ENCODE assay signal across 9 mouse cellular contexts in the genomic region with DNA sequence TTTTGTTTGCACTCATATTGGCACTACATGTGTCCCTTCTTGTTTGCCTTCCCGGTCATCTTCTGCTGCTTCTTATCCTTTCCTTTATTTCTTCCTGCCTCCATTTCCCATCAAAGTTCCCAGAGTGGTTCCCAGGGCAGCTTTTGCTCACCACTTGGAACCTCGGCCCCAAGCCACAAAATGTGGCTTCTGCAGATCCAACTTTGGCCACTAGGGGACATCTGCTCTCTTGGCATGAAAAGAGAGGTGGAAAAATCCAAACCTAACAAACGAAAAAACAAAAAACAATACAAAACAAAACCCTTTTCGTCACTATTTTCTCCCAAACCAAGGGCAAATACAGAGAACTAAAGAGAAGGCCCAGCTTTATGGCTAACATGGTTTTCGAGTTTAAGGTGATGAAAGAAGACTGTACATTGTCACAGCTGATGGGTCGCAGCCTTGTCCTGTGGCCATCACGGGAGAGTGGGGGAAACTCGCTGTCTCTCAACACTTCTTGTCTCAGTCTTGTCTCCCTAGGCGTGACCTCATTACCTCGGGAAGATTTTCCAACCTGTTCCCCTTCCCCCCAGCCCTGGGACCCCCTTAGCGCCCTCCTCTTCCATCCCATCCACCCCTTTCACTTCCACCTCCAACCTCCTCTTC. TPM values are rescaled to one million over a fixed set of nuclear protein-coding genes. Genes with fewer than 3 reads are reported as not detected.
DNase-seq lines count a peak whose midpoint lies in the region; ATAC-seq and TF ChIP-seq lines count a peak whose summit lies in the region.
"Had no signal": no experiment of that assay in that cellular context is flagged by ENCODE, and none has a peak within 500 bp of the region (broad histone marks: within the 10 kb centered on the region; RNA-seq: fewer than 3 reads in every experiment).

No protein-coding gene starts in this region.

- H3K27me3 ChIP-seq in intestine, embryonic 14.5 days (replicated peaks; ENCODE audit: control insufficient read depth, insufficient read depth, low read length), result no peaks in the 10 kb centered on the region
- no peaks in the 10 kb centered on the region for H3K27me3 ChIP-seq in intestine, embryonic 16.5 days (replicated peaks; ENCODE audit: control insufficient read depth, insufficient read depth, low read length)
- H3K27me3 ChIP-seq in hindbrain, embryonic 14.5 days (ENCODE audit: control insufficient read depth, insufficient read depth, low read length), result no peaks in the 10 kb centered on the region
- H3K27me3 ChIP-seq in liver, postnatal 0 days (ENCODE audit: insufficient read depth, low read length), result no peaks in the 10 kb centered on the region

- no peak overlapping the region for H3K4me2 ChIP-seq in intestine, embryonic 14.5 days (ENCODE audit: low read length)
- H3K4me2 ChIP-seq in intestine, embryonic 16.5 days (ENCODE audit: low read depth, low read length), result no peak overlapping the region
- H3K4me2 ChIP-seq in hindbrain, embryonic 14.5 days (replicated peaks), result no peak overlapping the region
- no peak overlapping the region; the same call in 1 of the 2 replicates for H3K4me2 ChIP-seq in liver, postnatal 0 days (ENCODE audit: low read depth, low read length)

- TF ChIP-seq CTCF in liver, postnatal 0 days (IDR thresholded peaks at IDR 0.05; ENCODE audit: low read depth), result peak; percentile 85

- H3K27ac ChIP-seq in intestine, embryonic 14.5 days (ENCODE audit: low read depth), result no peak overlapping the region
- no peak overlapping the region for H3K27ac ChIP-seq in intestine, embryonic 16.5 days (ENCODE audit: low read length)
- H3K27ac ChIP-seq in ES-E14 (ENCODE audit: insufficient read depth, low read depth, low read length, poor library complexity, severe bottlenecking), result no peak overlapping the region
- no peak overlapping the region for H3K27ac ChIP-seq in hindbrain, embryonic 14.5 days
- H3K27ac ChIP-seq in liver, postnatal 0 days (ENCODE audit: low read depth), result no peak overlapping the region
- H3K27ac ChIP-seq: macrophage had no signal

- no peak for ATAC-seq in intestine, embryonic 14.5 days (replicated peaks; ENCODE audit: low FRiP score, low TSS enrichment, low read depth)
- no peak for ATAC-seq in intestine, embryonic 16.5 days
- ATAC-seq in frontal cortex, adult (ENCODE audit: low TSS enrichment), result peak; percentile 50; the same call in 1 of the 2 replicates
- ATAC-seq in hindbrain, embryonic 14.5 days (ENCODE audit: low FRiP score), result no peak
- no peak for ATAC-seq in liver, postnatal 0 days

- H3K9ac ChIP-seq in intestine, embryonic 14.5 days (ENCODE audit: low read length), result no peak overlapping the region
- no peak overlapping the region for H3K9ac ChIP-seq in intestine, embryonic 16.5 days (ENCODE audit: low read depth, low read length)
- no peak overlapping the region for H3K9ac ChIP-seq in ES-E14 (ENCODE audit: insufficient read depth, low read depth, low read length, poor library complexity, severe bottlenecking)
- no peak overlapping the region for H3K9ac ChIP-seq in hindbrain, embryonic 14.5 days
- no peak overlapping the region for H3K9ac ChIP-seq in liver, postnatal 0 days (replicated peaks)

- 57% methylated on average over 11 of the region's 11 CpGs for WGBS in intestine, embryonic 14.5 days
- WGBS in intestine, embryonic 16.5 days, result 46% methylated on average over 11 of the region's 11 CpGs
- WGBS in hindbrain, embryonic 14.5 days, result 52% methylated on average over 11 of the region's 11 CpGs
- WGBS in liver, postnatal 0 days (ENCODE audit: insufficient replicate concordance), result 42% methylated on average over 11 of the region's 11 CpGs

- no peaks in the 10 kb centered on the region for H3K36me3 ChIP-seq in intestine, embryonic 14.5 days (ENCODE audit: control insufficient read depth, insufficient read depth, low read length)
- H3K36me3 ChIP-seq in intestine, embryonic 16.5 days (ENCODE audit: control insufficient read depth, insufficient read depth, low read length), result no peaks in the 10 kb centered on the region
- no peaks in the 10 kb centered on the region for H3K36me3 ChIP-seq in ES-E14 (ENCODE audit: control insufficient read depth, insufficient read depth, low read length, poor library complexity, severe bottlenecking)
- H3K36me3 ChIP-seq in hindbrain, embryonic 14.5 days (replicated peaks; ENCODE audit: control insufficient read depth, insufficient read depth), result no peaks in the 10 kb centered on the region
- no peaks in the 10 kb centered on the region for H3K36me3 ChIP-seq in liver, postnatal 0 days (replicated peaks; ENCODE audit: insufficient read depth, low read length)

- H3K4me1 ChIP-seq in intestine, embryonic 14.5 days (replicated peaks; ENCODE audit: control insufficient read depth, insufficient read depth, low read length), result no peaks in the 10 kb centered on the region
- H3K4me1 ChIP-seq in intestine, embryonic 16.5 days (ENCODE audit: control insufficient read depth, insufficient read depth, low read length), result no peaks in the 10 kb centered on the region
- H3K4me1 ChIP-seq in ES-E14 (ENCODE audit: control insufficient read depth in 2 of 2, insufficient read depth in 2 of 2, low read length in 2 of 2, poor library complexity in 1 of 2), result no peaks in the 10 kb centered on the region
- H3K4me1 ChIP-seq in hindbrain, embryonic 14.5 days (replicated peaks; ENCODE audit: control insufficient read depth, insufficient read depth, low read length), result no peaks in the 10 kb centered on the region
- no peaks in the 10 kb centered on the region for H3K4me1 ChIP-seq in liver, postnatal 0 days (ENCODE audit: insufficient read depth)

- peak; percentile 82 for DNase-seq in intestine, embryonic 14.5 days (ENCODE audit: low spot score)
- peak; percentile 60 for DNase-seq in ES-E14 (ENCODE audit: low read depth, low spot score)
- DNase-seq in cerebellum, adult 9-10 months, result peak; percentile 32
- DNase-seq in hindbrain, embryonic 14.5 days (ENCODE audit: low spot score), result peak; percentile 71
- DNase-seq in liver, postnatal 0 days, result peak; percentile 67
- peak; percentile 54 for DNase-seq in right cerebral cortex, postnatal 4 days

- H3K9me3 ChIP-seq in intestine, embryonic 14.5 days (ENCODE audit: control insufficient read depth, low read length), result no peaks in the 10 kb centered on the region
- no peaks in the 10 kb centered on the region for H3K9me3 ChIP-seq in intestine, embryonic 16.5 days (ENCODE audit: control insufficient read depth, low read length)
- no peaks in the 10 kb centered on the region for H3K9me3 ChIP-seq in ES-E14 (ENCODE audit: control insufficient read depth, insufficient read depth, low read depth, low read length)
- H3K9me3 ChIP-seq in hindbrain, embryonic 14.5 days (ENCODE audit: control insufficient read depth, low read length), result no peaks in the 10 kb centered on the region
- H3K9me3 ChIP-seq in liver, postnatal 0 days (ENCODE audit: low read length), result no peaks in the 10 kb centered on the region

- TF ChIP-seq EP300 in liver, postnatal 0 days (IDR thresholded peaks at IDR 0.05; ENCODE audit: low read depth), result no peak

- H3K4me3 ChIP-seq in intestine, embryonic 14.5 days (ENCODE audit: low read depth, low read length), result no peak overlapping the region
- no peak overlapping the region for H3K4me3 ChIP-seq in intestine, embryonic 16.5 days (ENCODE audit: low read length)
- H3K4me3 ChIP-seq in ES-E14 (ENCODE audit: insufficient read depth in 1 of 2, low read depth in 1 of 2, low read length in 2 of 2, poor library complexity in 1 of 2, severe bottlenecking in 1 of 2), result peak overlapping the region in 1 of 2 experiments; percentile 51; a peak in 2 of 4 replicates
- no peak overlapping the region for H3K4me3 ChIP-seq in hindbrain, embryonic 14.5 days (replicated peaks; ENCODE audit: low read length)
- H3K4me3 ChIP-seq in liver, postnatal 0 days (ENCODE audit: low read depth, low read length), result no peak overlapping the region

- in situ Hi-C loops in ES-E14 (cut with MboI; ENCODE audit: low sequenced_read_pairs in 2 of 2, unreplicated experiment in 2 of 2), result no loop called here

TF ChIP-seq in ES-E14, 5 proteins besides CTCF, POLR2A, EP300 and RAD21:
- no peak for TF ChIP-seq HCFC1 (IDR thresholded peaks at IDR 0.05; ENCODE audit: borderline replicate concordance, insufficient read depth, low read length)
- no peak for TF ChIP-seq CHD2 (IDR thresholded peaks at IDR 0.05; ENCODE audit: low read depth, low read length)
- TF ChIP-seq ZC3H11A (IDR thresholded peaks at IDR 0.05; ENCODE audit: borderline replicate concordance, low read depth, low read length), result no peak
- no peak for TF ChIP-seq MAFK (IDR thresholded peaks at IDR 0.05; ENCODE audit: insufficient read depth, low read depth, low read length)
- no peak for TF ChIP-seq ZNF384 (IDR thresholded peaks at IDR 0.05; ENCODE audit: low read depth, low read length)
TF ChIP-seq in ES-E14: peak in this region for 0.

RNA-seq across cellular contexts. Expression of a gene that starts 15.4 kb away (rescaled TPM):
- polyA plus RNA-seq in intestine, embryonic 14.5 days (2014; fragmentation: Nextera tagmentation; extraction: Ambion mirVana), result 83.5 and 89.0 TPM in 2 replicates
- polyA plus RNA-seq in intestine, embryonic 16.5 days (2015; fragmentation: Nextera tagmentation; extraction: Ambion mirVana), result 77.9 and 83.9 TPM in 2 replicates
- total RNA-seq in ES-E14 (2012; rRNA removed), result 27.4 and 40.2 TPM in 2 replicates
- 136 and 138 TPM in 2 replicates for polyA plus RNA-seq in hindbrain, embryonic 14.5 days (2014; fragmentation: Nextera tagmentation; extraction: Ambion mirVana)
- 41.3 and 41.4 TPM in 2 replicates for polyA plus RNA-seq in liver, postnatal 0 days (2015; fragmentation: Nextera tagmentation; extraction: Ambion mirVana)

RNA-seq across cellular contexts. Expression of a gene that starts 43.4 kb away (rescaled TPM):
- polyA plus RNA-seq in intestine, embryonic 14.5 days (2014; fragmentation: Nextera tagmentation; extraction: Ambion mirVana), result 1.6 and 2.1 TPM in 2 replicates
- 0.69 and 0.81 TPM in 2 replicates for polyA plus RNA-seq in intestine, embryonic 16.5 days (2015; fragmentation: Nextera tagmentation; extraction: Ambion mirVana)
- total RNA-seq in ES-E14 (2012; rRNA removed), result 3.3 and 4.5 TPM in 2 replicates
- polyA plus RNA-seq in hindbrain, embryonic 14.5 days (2014; fragmentation: Nextera tagmentation; extraction: Ambion mirVana), result 3.6 and 4.6 TPM in 2 replicates
- 0.06 and 0.07 TPM in 2 replicates for polyA plus RNA-seq in liver, postnatal 0 days (2015; fragmentation: Nextera tagmentation; extraction: Ambion mirVana)
- polyA plus RNA-seq: macrophage had no signal

RNA-seq across cellular contexts. Expression of a gene that starts 57.9 kb away (rescaled TPM):
- 30.8 and 31.7 TPM in 2 replicates for polyA plus RNA-seq in intestine, embryonic 14.5 days (2014; fragmentation: Nextera tagmentation; extraction: Ambion mirVana)
- 28.6 and 33.3 TPM in 2 replicates for polyA plus RNA-seq in intestine, embryonic 16.5 days (2015; fragmentation: Nextera tagmentation; extraction: Ambion mirVana)
- 15.0 and 23.8 TPM in 2 replicates for total RNA-seq in ES-E14 (2012; rRNA removed)
- 8.0 and 9.3 TPM in 2 replicates for polyA plus RNA-seq in hindbrain, embryonic 14.5 days (2014; fragmentation: Nextera tagmentation; extraction: Ambion mirVana)
- polyA plus RNA-seq in liver, postnatal 0 days (2015; fragmentation: Nextera tagmentation; extraction: Ambion mirVana), result 7.8 and 8.8 TPM in 2 replicates

Comparison
In these comparisons a context has a peak if more than half of its experiments do, and no peak if none do; other contexts are left out.
1. DNase-seq: peak in every context shown above with its lines; median percentile 82 in intestine, embryonic 14.5 days; 71 in hindbrain, embryonic 14.5 days; 67 in liver, postnatal 0 days; 60 in ES-E14; 54 in right cerebral cortex, postnatal 4 days; 32 in cerebellum, adult 9-10 months.